Mouse (Mus musculus): Measurements from ENCODE around the gene Arhgap15. TPM values are rescaled to one million over a fixed set of nuclear protein-coding genes. Genes with fewer than 3 reads are reported as not detected.

Arhgap15 gene
- polyA plus RNA-seq, 1 experiment from 2014 or later, result 0.38 TPM

- no peak for ATAC-seq (ENCODE audit: insufficient number of reproducible peaks, low FRiP score)
- H3K36me3 ChIP-seq, result no peaks in the 10 kb centered on the region
- no peak overlapping the region for H3K27ac ChIP-seq (ENCODE audit: poor library complexity, severe bottlenecking)
- H3K27me3 ChIP-seq (replicated peaks), result no peaks in the 10 kb centered on the region
- H3K9ac ChIP-seq, result no peak overlapping the region
- H3K9me3 ChIP-seq (replicated peaks), result no peaks in the 10 kb centered on the region
- WGBS, result 78% methylated on average over 12 of the region's 12 CpGs
- H3K4me3 ChIP-seq, result no peak overlapping the region
- H3K4me2 ChIP-seq, result no peak overlapping the region
- no peaks in the 10 kb centered on the region for H3K4me1 ChIP-seq (replicated peaks)
Measured at GRCm38 (mm10) chr2:43815896-43816787, 67.5 kb downstream of the Arhgap15 start.

GRCm38 (mm10) chr2:43816788-43817581 is 68.4 kb downstream of the Arhgap15 start:
- no peaks in the 10 kb centered on the region for H3K27me3 ChIP-seq (replicated peaks)
- 72% methylated on average over 8 of the region's 8 CpGs for WGBS

GRCm38 (mm10) chr2:43835931-43836330 is 87.3 kb downstream of the Arhgap15 start:
- no peak overlapping the region for H3K27ac ChIP-seq (ENCODE audit: poor library complexity, severe bottlenecking)
- no peak overlapping the region for H3K4me3 ChIP-seq
- no peaks in the 10 kb centered on the region for H3K4me1 ChIP-seq (replicated peaks)
- no peak overlapping the region for H3K9ac ChIP-seq
- H3K36me3 ChIP-seq, result no peaks in the 10 kb centered on the region
- H3K27me3 ChIP-seq (replicated peaks), result no peaks in the 10 kb centered on the region
- no peak overlapping the region for H3K4me2 ChIP-seq
- 57% methylated on average over 5 of the region's 5 CpGs for WGBS
- ATAC-seq (ENCODE audit: insufficient number of reproducible peaks, low FRiP score), result no peak
- no peaks in the 10 kb centered on the region for H3K9me3 ChIP-seq (replicated peaks)

More at GRCm38 (mm10) chr2:43816788-43817581, 68.4 kb downstream of the Arhgap15 start:
- H3K9ac ChIP-seq, result no peak overlapping the region
- H3K9me3 ChIP-seq (replicated peaks), result no peaks in the 10 kb centered on the region
- H3K27ac ChIP-seq (ENCODE audit: poor library complexity, severe bottlenecking), result no peak overlapping the region
- H3K4me2 ChIP-seq, result no peak overlapping the region
- H3K4me3 ChIP-seq, result no peak overlapping the region
- no peaks in the 10 kb centered on the region for H3K36me3 ChIP-seq
- no peaks in the 10 kb centered on the region for H3K4me1 ChIP-seq (replicated peaks)
- ATAC-seq (ENCODE audit: insufficient number of reproducible peaks, low FRiP score), result no peak

- Histone ChIP-seq H3K27ac (ENCODE audit: poor library complexity, severe bottlenecking) (no peak overlapping the region), H3K9ac (no peak overlapping the region), H3K4me3 (no peak overlapping the region), H3K9me3 (replicated peaks) (no peaks in the 10 kb centered on the region), H3K4me1 (replicated peaks) (no peaks in the 10 kb centered on the region), H3K36me3 (no peaks in the 10 kb centered on the region), H3K27me3 (replicated peaks) (no peaks in the 10 kb centered on the region), H3K4me2 (no peak overlapping the region)
- WGBS, result 58% methylated on average over 5 of the region's 5 CpGs
- ATAC-seq (ENCODE audit: insufficient number of reproducible peaks, low FRiP score), result no peak
Measured at GRCm38 (mm10) chr2:43841644-43842043, 93.0 kb downstream of the Arhgap15 start.

- no peaks in the 10 kb centered on the region for H3K36me3 ChIP-seq
- no peaks in the 10 kb centered on the region for H3K4me1 ChIP-seq (replicated peaks)
- no peak overlapping the region for H3K27ac ChIP-seq (ENCODE audit: poor library complexity, severe bottlenecking)
- no peaks in the 10 kb centered on the region for H3K9me3 ChIP-seq (replicated peaks)
- no peaks in the 10 kb centered on the region for H3K27me3 ChIP-seq (replicated peaks)
- H3K9ac ChIP-seq, result no peak overlapping the region
- H3K4me3 ChIP-seq, result no peak overlapping the region
- WGBS, result 48% methylated on average over 3 of the region's 3 CpGs
- no peak overlapping the region for H3K4me2 ChIP-seq
- ATAC-seq (ENCODE audit: insufficient number of reproducible peaks, low FRiP score), result no peak
Measured at GRCm38 (mm10) chr2:43851195-43851594, 102.6 kb downstream of the Arhgap15 start.

GRCm38 (mm10) chr2:43862709-43863108 is 114.1 kb downstream of the Arhgap15 start:
- no peak overlapping the region for H3K9ac ChIP-seq
- H3K9me3 ChIP-seq (replicated peaks), result no peaks in the 10 kb centered on the region
- H3K4me1 ChIP-seq (replicated peaks), result no peaks in the 10 kb centered on the region
- H3K27me3 ChIP-seq (replicated peaks), result no peaks in the 10 kb centered on the region
- no peak for ATAC-seq (ENCODE audit: insufficient number of reproducible peaks, low FRiP score)
- H3K4me3 ChIP-seq, result no peak overlapping the region
- no peaks in the 10 kb centered on the region for H3K36me3 ChIP-seq
- no peak overlapping the region for H3K4me2 ChIP-seq
- no peak overlapping the region for H3K27ac ChIP-seq (ENCODE audit: poor library complexity, severe bottlenecking)
- 66% methylated on average over 5 of the region's 5 CpGs for WGBS

GRCm38 (mm10) chr2:43902403-43902973 is 153.9 kb downstream of the Arhgap15 start:
- ATAC-seq (ENCODE audit: insufficient number of reproducible peaks, low FRiP score), result 0 out of 2 replicates have a peak, but pooled peaks have one; percentile 51
- no peaks in the 10 kb centered on the region for H3K36me3 ChIP-seq
- H3K9me3 ChIP-seq (replicated peaks), result no peaks in the 10 kb centered on the region
- no peak overlapping the region for H3K9ac ChIP-seq
- no peak overlapping the region for H3K4me3 ChIP-seq
- no peak overlapping the region for H3K4me2 ChIP-seq
- no peak overlapping the region for H3K27ac ChIP-seq (ENCODE audit: poor library complexity, severe bottlenecking)
- no peaks in the 10 kb centered on the region for H3K4me1 ChIP-seq (replicated peaks)
- 21% methylated on average over 7 of the region's 7 CpGs for WGBS
- no peaks in the 10 kb centered on the region for H3K27me3 ChIP-seq (replicated peaks)

- WGBS, result 73% methylated on average over 5 of the region's 5 CpGs
- Histone ChIP-seq H3K4me1 (replicated peaks) (no peaks in the 10 kb centered on the region), H3K36me3 (no peaks in the 10 kb centered on the region), H3K9me3 (replicated peaks) (no peaks in the 10 kb centered on the region), H3K4me2 (no peak overlapping the region), H3K27me3 (replicated peaks) (no peaks in the 10 kb centered on the region), H3K4me3 (no peak overlapping the region), H3K27ac (ENCODE audit: poor library complexity, severe bottlenecking) (no peak overlapping the region), H3K9ac (no peak overlapping the region)
- ATAC-seq (ENCODE audit: insufficient number of reproducible peaks, low FRiP score), result no peak
Measured at GRCm38 (mm10) chr2:43907496-43907895, 158.9 kb downstream of the Arhgap15 start.

GRCm38 (mm10) chr2:43914104-43914503 is 165.5 kb downstream of the Arhgap15 start:
- Histone ChIP-seq H3K9me3 (replicated peaks) (no peaks in the 10 kb centered on the region), H3K4me2 (no peak overlapping the region), H3K9ac (no peak overlapping the region), H3K4me1 (replicated peaks) (no peaks in the 10 kb centered on the region), H3K4me3 (no peak overlapping the region), H3K36me3 (no peaks in the 10 kb centered on the region), H3K27ac (ENCODE audit: poor library complexity, severe bottlenecking) (no peak overlapping the region), H3K27me3 (replicated peaks) (no peaks in the 10 kb centered on the region)
- WGBS, result 69% methylated on average over 6 of the region's 6 CpGs
- no peak for ATAC-seq (ENCODE audit: insufficient number of reproducible peaks, low FRiP score)

- no peak for ATAC-seq (ENCODE audit: insufficient number of reproducible peaks, low FRiP score)
Measured at GRCm38 (mm10) chr2:43923863-43924340, 175.3 kb downstream of the Arhgap15 start.

GRCm38 (mm10) chr2:43931687-43932086 is 183.1 kb downstream of the Arhgap15 start:
- no peak overlapping the region for H3K27ac ChIP-seq (ENCODE audit: poor library complexity, severe bottlenecking)
- H3K4me2 ChIP-seq, result no peak overlapping the region
- no peaks in the 10 kb centered on the region for H3K9me3 ChIP-seq (replicated peaks)
- no peak overlapping the region for H3K9ac ChIP-seq
- 80% methylated on average over 3 of the region's 3 CpGs for WGBS
- H3K4me1 ChIP-seq (replicated peaks), result no peaks in the 10 kb centered on the region
- no peak overlapping the region for H3K4me3 ChIP-seq
- no peaks in the 10 kb centered on the region for H3K36me3 ChIP-seq
- ATAC-seq (ENCODE audit: insufficient number of reproducible peaks, low FRiP score), result no peak
- no peaks in the 10 kb centered on the region for H3K27me3 ChIP-seq (replicated peaks)

More at GRCm38 (mm10) chr2:43923863-43924340, 175.3 kb downstream of the Arhgap15 start:
- Histone ChIP-seq H3K9ac (no peak overlapping the region), H3K36me3 (no peaks in the 10 kb centered on the region), H3K4me2 (no peak overlapping the region), H3K4me3 (no peak overlapping the region), H3K27me3 (replicated peaks) (no peaks in the 10 kb centered on the region), H3K9me3 (replicated peaks) (no peaks in the 10 kb centered on the region), H3K4me1 (replicated peaks) (no peaks in the 10 kb centered on the region), H3K27ac (ENCODE audit: poor library complexity, severe bottlenecking) (no peak overlapping the region)
- WGBS, result 87% methylated on average over 5 of the region's 5 CpGs
